Mouse (Mus musculus): ENCODE data around the gene Zfp142. TPM values are rescaled to one million over a fixed set of nuclear protein-coding genes. Genes with fewer than 3 reads are reported as not detected.
A peak's percentile ranks its signal among the peaks of the same experiment; 100 is the strongest.

Zfp142 gene
- polyA plus RNA-seq, 1 experiment from 2014 or later: 10.3 TPM

DNA sequence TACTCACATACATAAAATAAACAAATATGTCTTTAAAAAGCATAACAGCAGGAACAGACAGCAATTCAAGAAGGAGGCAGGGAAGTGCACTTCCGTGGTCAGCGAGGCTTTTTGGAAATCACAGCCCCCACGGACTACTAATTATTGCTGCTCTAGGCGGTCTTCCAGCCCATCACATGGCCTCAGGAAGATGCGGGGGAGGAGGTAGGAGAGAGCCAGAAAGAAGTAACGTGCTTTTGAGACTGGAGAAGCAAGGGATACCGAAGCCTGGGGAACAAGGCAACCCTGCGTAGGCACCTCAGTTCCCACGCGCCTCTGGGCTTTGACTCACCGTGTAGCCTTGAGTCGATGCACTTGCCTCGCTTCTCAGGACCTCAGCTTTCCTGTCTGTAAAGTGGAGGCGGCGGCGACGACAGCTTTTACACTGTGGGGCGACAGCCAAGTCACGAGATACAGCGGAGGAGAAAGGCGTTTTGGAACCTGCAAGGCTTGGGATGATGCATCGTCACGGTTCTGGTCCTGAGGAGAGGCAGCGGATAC lies 743 bp downstream of the Zfp142 start:
- Histone ChIP-seq H3K9me3 (ENCODE audit: control insufficient read depth, low read length) (no peaks in the 10 kb centered on the region), H3K27ac (ENCODE audit: low read length) (peak overlapping the region; percentile 83), H3K36me3 (ENCODE audit: control insufficient read depth, insufficient read depth) (peaks cover 18% of the 10 kb centered on the region), H3K4me2 (ENCODE audit: low read length) (peak overlapping the region; percentile 64), H3K27me3 (replicated peaks; ENCODE audit: control insufficient read depth, insufficient read depth, low read length) (no peaks in the 10 kb centered on the region), H3K4me1 (replicated peaks; ENCODE audit: control insufficient read depth, insufficient read depth, low read length) (peaks cover 28% of the 10 kb centered on the region), H3K9ac (replicated peaks; ENCODE audit: low read depth, low read length) (peak overlapping the region; percentile 72), H3K4me3 (replicated peaks; ENCODE audit: low read length) (peak overlapping the region; percentile 74)
- 0% methylated on average over 24 of the region's 24 CpGs for WGBS
- no peak; the same call in 1 of the 2 replicates for ATAC-seq

DNA sequence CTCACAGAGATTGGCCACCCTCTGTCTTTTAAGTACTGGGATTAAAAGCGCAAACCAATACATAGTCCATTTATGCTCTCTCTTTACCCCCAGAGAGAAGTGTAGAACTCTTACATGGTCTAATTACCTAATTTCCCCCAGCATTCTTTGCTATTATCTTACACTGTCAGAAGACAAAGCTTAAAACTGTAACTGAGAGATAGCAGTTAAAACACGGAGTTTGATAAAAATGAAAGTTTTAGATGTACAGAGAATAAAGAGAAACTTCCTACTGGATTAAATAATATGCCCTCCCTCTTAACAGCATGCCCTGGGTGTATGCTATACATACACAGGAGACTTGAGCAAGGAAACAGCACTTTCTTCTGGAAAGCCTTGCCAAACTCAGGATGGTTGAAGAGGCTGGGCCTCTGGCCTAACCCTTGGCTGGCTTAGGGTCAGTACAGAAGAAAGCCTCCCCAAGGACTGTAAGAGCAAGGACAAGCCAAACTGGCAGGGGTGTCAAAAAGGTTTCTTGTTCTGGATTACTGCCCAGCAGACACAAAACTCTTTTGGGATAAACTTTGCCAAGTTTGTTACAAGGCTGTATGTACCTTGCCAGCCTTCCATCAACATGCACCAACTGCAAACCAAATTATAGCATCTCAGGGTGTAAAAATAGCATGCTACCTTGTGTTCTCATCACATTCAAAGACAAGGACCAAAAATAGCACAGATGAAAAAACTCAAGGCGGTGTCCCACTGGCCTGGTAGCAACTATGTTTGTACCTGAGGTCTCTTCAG lies 3.2 kb downstream of the Zfp142 start:
- Histone ChIP-seq H3K36me3 (ENCODE audit: control insufficient read depth, insufficient read depth) (peaks cover 1% of the 10 kb centered on the region; the same call in 1 of the 2 replicates), H3K27me3 (replicated peaks; ENCODE audit: control insufficient read depth, insufficient read depth, low read length) (no peaks in the 10 kb centered on the region), H3K4me2 (ENCODE audit: low read length) (no peak overlapping the region), H3K4me1 (replicated peaks; ENCODE audit: control insufficient read depth, insufficient read depth, low read length) (peaks cover 28% of the 10 kb centered on the region), H3K4me3 (replicated peaks; ENCODE audit: low read length) (no peak overlapping the region), H3K9ac (replicated peaks; ENCODE audit: low read depth, low read length) (no peak overlapping the region), H3K9me3 (ENCODE audit: control insufficient read depth, low read length) (no peaks in the 10 kb centered on the region), H3K27ac (ENCODE audit: low read length) (no peak overlapping the region)
- WGBS: 94% methylated on average over 3 of the region's 3 CpGs
- ATAC-seq: no peak

DNA sequence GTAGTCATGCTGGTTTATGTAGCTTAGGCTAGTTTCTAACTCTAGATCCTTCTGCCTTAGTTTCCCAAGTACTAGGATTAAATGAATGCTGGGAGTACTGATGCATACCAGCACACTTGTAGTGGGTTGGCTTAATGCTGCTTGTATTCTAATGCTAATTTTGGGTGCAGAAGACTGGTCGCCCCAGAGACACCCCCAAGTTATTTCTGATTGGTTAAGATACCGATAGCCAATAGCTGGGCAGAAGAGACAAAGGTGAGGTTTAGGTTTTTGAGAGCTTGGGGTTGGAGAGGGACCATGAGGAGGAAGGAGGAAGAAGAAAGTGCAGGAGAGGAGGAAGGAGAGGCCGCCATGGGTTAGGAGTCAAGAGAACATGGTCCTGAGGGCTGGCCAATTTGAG lies 5.4 kb downstream of the Zfp142 start:
- no peak for ATAC-seq
- H3K9me3 ChIP-seq (ENCODE audit: control insufficient read depth, low read length): no peaks in the 10 kb centered on the region
- H3K27ac ChIP-seq (ENCODE audit: low read length): no peak overlapping the region
- peaks cover 7% of the 10 kb centered on the region; the same call in 1 of the 2 replicates for H3K36me3 ChIP-seq (ENCODE audit: control insufficient read depth, insufficient read depth)
- H3K4me1 ChIP-seq (replicated peaks; ENCODE audit: control insufficient read depth, insufficient read depth, low read length): peaks cover 20% of the 10 kb centered on the region
- no peaks in the 10 kb centered on the region for H3K27me3 ChIP-seq (replicated peaks; ENCODE audit: control insufficient read depth, insufficient read depth, low read length)
- no peak overlapping the region for H3K4me3 ChIP-seq (replicated peaks; ENCODE audit: low read length)
- no peak overlapping the region for H3K9ac ChIP-seq (replicated peaks; ENCODE audit: low read depth, low read length)
- 77% methylated on average over 3 of the region's 3 CpGs for WGBS
- H3K4me2 ChIP-seq (ENCODE audit: low read length): no peak overlapping the region

GRCm38 (mm10) chr1:74569739-74570719 lies 18.0 kb downstream of the Zfp142 start:
- Histone ChIP-seq H3K9me3 (ENCODE audit: control insufficient read depth, low read length) (no peaks in the 10 kb centered on the region), H3K4me2 (ENCODE audit: low read length) (no peak overlapping the region), H3K27ac (ENCODE audit: low read length) (no peak overlapping the region), H3K36me3 (ENCODE audit: control insufficient read depth, insufficient read depth) (peaks cover 48% of the 10 kb centered on the region), H3K9ac (replicated peaks; ENCODE audit: low read depth, low read length) (no peak overlapping the region), H3K4me3 (replicated peaks; ENCODE audit: low read length) (no peak overlapping the region), H3K4me1 (replicated peaks; ENCODE audit: control insufficient read depth, insufficient read depth, low read length) (no peaks in the 10 kb centered on the region), H3K27me3 (replicated peaks; ENCODE audit: control insufficient read depth, insufficient read depth, low read length) (no peaks in the 10 kb centered on the region)
- 91% methylated on average over 29 of the region's 29 CpGs for WGBS
- no peak for ATAC-seq

GRCm38 (mm10) chr1:74565834-74566233 lies 22.2 kb downstream of the Zfp142 start:
- no peak for ATAC-seq
- 80% methylated on average over 6 of the region's 6 CpGs for WGBS
- H3K36me3 ChIP-seq (ENCODE audit: control insufficient read depth, insufficient read depth): peaks cover 33% of the 10 kb centered on the region

GRCm38 (mm10) chr1:74559061-74559460 lies 29.0 kb downstream of the Zfp142 start:
- H3K9me3 ChIP-seq (ENCODE audit: control insufficient read depth, low read length): no peaks in the 10 kb centered on the region
- no peak overlapping the region for H3K27ac ChIP-seq (ENCODE audit: low read length)
- no peak overlapping the region for H3K4me3 ChIP-seq (replicated peaks; ENCODE audit: low read length)
- no peaks in the 10 kb centered on the region for H3K4me1 ChIP-seq (replicated peaks; ENCODE audit: control insufficient read depth, insufficient read depth, low read length)
- ATAC-seq: no peak
- H3K4me2 ChIP-seq (ENCODE audit: low read length): no peak overlapping the region
- no peak overlapping the region for H3K9ac ChIP-seq (replicated peaks; ENCODE audit: low read depth, low read length)
- no peaks in the 10 kb centered on the region for H3K27me3 ChIP-seq (replicated peaks; ENCODE audit: control insufficient read depth, insufficient read depth, low read length)
- WGBS: 92% methylated on average over 5 of the region's 5 CpGs
- H3K36me3 ChIP-seq (ENCODE audit: control insufficient read depth, insufficient read depth): no peaks in the 10 kb centered on the region; the same call in 1 of the 2 replicates

More at GRCm38 (mm10) chr1:74565834-74566233, 22.2 kb downstream of the Zfp142 start:
- Histone ChIP-seq H3K4me1 (replicated peaks; ENCODE audit: control insufficient read depth, insufficient read depth, low read length) (no peaks in the 10 kb centered on the region), H3K4me2 (ENCODE audit: low read length) (no peak overlapping the region), H3K27me3 (replicated peaks; ENCODE audit: control insufficient read depth, insufficient read depth, low read length) (no peaks in the 10 kb centered on the region), H3K4me3 (replicated peaks; ENCODE audit: low read length) (no peak overlapping the region), H3K27ac (ENCODE audit: low read length) (no peak overlapping the region), H3K9ac (replicated peaks; ENCODE audit: low read depth, low read length) (no peak overlapping the region), H3K9me3 (ENCODE audit: control insufficient read depth, low read length) (no peaks in the 10 kb centered on the region)

- no peak for ATAC-seq
- no peak within 1 kb of the TSS for H3K9ac ChIP-seq (replicated peaks; ENCODE audit: low read depth, low read length)
- peaks cover 11% of the 10 kb centered on the region for H3K4me1 ChIP-seq (replicated peaks; ENCODE audit: control insufficient read depth, insufficient read depth, low read length)
- H3K9me3 ChIP-seq (ENCODE audit: control insufficient read depth, low read length): no peaks in the 10 kb centered on the region
- H3K4me2 ChIP-seq (ENCODE audit: low read length): no peak within 1 kb of the TSS; the same call in 1 of the 2 replicates
- H3K4me3 ChIP-seq (replicated peaks; ENCODE audit: low read length): no peak within 1 kb of the TSS
- no peak within 1 kb of the TSS for H3K27ac ChIP-seq (ENCODE audit: low read length)
- WGBS: 23% methylated on average over 4 of the region's 4 CpGs
- no peaks in the 10 kb centered on the region for H3K27me3 ChIP-seq (replicated peaks; ENCODE audit: control insufficient read depth, insufficient read depth, low read length)
- no peaks in the 10 kb centered on the region for H3K36me3 ChIP-seq (ENCODE audit: control insufficient read depth, insufficient read depth)
These were observed 43.9 kb downstream of the Zfp142 start, which contains the start of gene Usp37 for GRCm38 (mm10) chr1:74544184-74544583. TSS of gene Usp37 (minus strand) at chr1:74544284.

- WGBS: 2% methylated on average over 6 of the region's 6 CpGs
- Histone ChIP-seq H3K4me1 (replicated peaks; ENCODE audit: control insufficient read depth, insufficient read depth, low read length) (peaks cover 15% of the 10 kb centered on the region), H3K9me3 (ENCODE audit: control insufficient read depth, low read length) (no peaks in the 10 kb centered on the region), H3K27me3 (replicated peaks; ENCODE audit: control insufficient read depth, insufficient read depth, low read length) (no peaks in the 10 kb centered on the region), H3K9ac (replicated peaks; ENCODE audit: low read depth, low read length) (peak within 1 kb of the TSS; percentile 36; the same call in 1 of the 2 replicates), H3K4me2 (ENCODE audit: low read length) (peak within 1 kb of the TSS; percentile 42), H3K36me3 (ENCODE audit: control insufficient read depth, insufficient read depth) (no peaks in the 10 kb centered on the region), H3K4me3 (replicated peaks; ENCODE audit: low read length) (peak within 1 kb of the TSS; percentile 20), H3K27ac (ENCODE audit: low read length) (peak within 1 kb of the TSS; percentile 24; the same call in 1 of the 2 replicates)
- peak; percentile 83 for ATAC-seq
These were observed 45.5 kb downstream of the Zfp142 start, which contains the start of gene Plcd4 for GRCm38 (mm10) chr1:74542451-74542961. TSS of gene Plcd4 (plus strand) at chr1:74542888.

All from forebrain, embryonic 16.5 days (tissue).